Mouse (Mus musculus) forebrain, embryonic 11.5 days (tissue): Measurements from ENCODE around the gene Spp1. TPM values are rescaled to one million over a fixed set of nuclear protein-coding genes. Genes with fewer than 3 reads are reported as not detected.

Experiments
- ATAC-seq: fragments of 200-750 bp; cut with Nextera tagmentation; replicated peaks from 2 replicates; pipeline ENCODE4 v1.8.0; 2017; ENCODE audit warnings: moderate TSS enrichment; ENCODE audit not compliant: low FRiP score
- DNase-seq: peaks from one replicate; pipeline ENCODE4 v3.0.0-alpha.2; 2017; ENCODE audit warnings: low spot score
- H3K27ac ChIP-seq: fragments of 300-500 bp; sonication (generic); 2 replicates; pipeline ENCODE4 v1.5.1; 2014; ENCODE audit warnings: low read depth, low read length
- H3K27me3 ChIP-seq: fragments of 300-500 bp; sonication (generic); 2 replicates; pipeline ENCODE4 v1.6.1; 2014; ENCODE audit warnings: mild to moderate bottlenecking, low read length, mixed read lengths; ENCODE audit not compliant: control insufficient read depth, insufficient read depth
- H3K36me3 ChIP-seq: fragments of 300-500 bp; sonication (generic); 2 replicates; pipeline ENCODE4 v1.6.1; 2014; ENCODE audit warnings: mild to moderate bottlenecking, low read length, moderate library complexity, mixed read lengths; ENCODE audit not compliant: control insufficient read depth, insufficient read depth
- H3K4me1 ChIP-seq: fragments of 300-500 bp; sonication (generic); replicated peaks from 2 replicates; pipeline ENCODE4 v1.6.1; 2014; ENCODE audit warnings: low read length, mixed read lengths; ENCODE audit not compliant: control insufficient read depth, insufficient read depth
- H3K4me2 ChIP-seq: fragments of 300-500 bp; sonication (generic); 2 replicates; pipeline ENCODE4 v1.6.1; 2014; ENCODE audit warnings: low read depth, mild to moderate bottlenecking, low read length, moderate library complexity, mixed read lengths; ENCODE audit not compliant: severe bottlenecking
- H3K4me3 ChIP-seq: fragments of 300-500 bp; sonication (generic); 2 replicates; pipeline ENCODE4 v1.5.1; 2014; ENCODE audit warnings: low read depth, low read length
- H3K9ac ChIP-seq: fragments of 300-500 bp; sonication (generic); 2 replicates; pipeline ENCODE4 v1.6.1; 2014; ENCODE audit warnings: low read length
- H3K9me3 ChIP-seq: fragments of 300-500 bp; sonication (generic); 2 replicates; pipeline ENCODE4 v1.6.1; 2016; ENCODE audit warnings: low read length, mixed read lengths; ENCODE audit not compliant: control insufficient read depth
- WGBS: fragments of 180-500 bp; shearing (Covaris S2); extraction: QIAGEN DNeasy Blood & Tissue Kit; methylation state at CpG from one replicate; pipeline ENCODE4 v1.1.7; 2014; 5-methylcytosine and 5-hydroxymethylcytosine counted together
- polyA plus RNA-seq: library from polyadenylated mRNA; unstranded; fragments of >200 nt; fragmentation: Nextera tagmentation; extraction: Ambion mirVana; gene quantifications from 2 replicates; pipeline ENCODE4 v1.2.1, GENCODE M21; 2014

The Spp1 gene
- polyA plus RNA-seq, 1 experiment from 2014 or later, result 3.4 TPM

GRCm38 (mm10) chr5:104460856-104461255 is 25.9 kb downstream of the Spp1 start:
- 81% methylated on average over 6 of the region's 7 CpGs for WGBS
- ATAC-seq, result no peak
- Histone ChIP-seq H3K9me3 (no peaks in the 10 kb centered on the region; the same call in 1 of the 2 replicates), H3K4me1 (0 out of 2 replicates have a peak, but pooled peaks cover 2% of the 10 kb centered on the region), H3K4me2 (peak overlapping the region; percentile 75), H3K27ac (no peak overlapping the region), H3K9ac (no peak overlapping the region), H3K27me3 (no peaks in the 10 kb centered on the region), H3K36me3 (no peaks in the 10 kb centered on the region; the same call in 1 of the 2 replicates), H3K4me3 (no peak overlapping the region)
- DNase-seq, result no peak

- H3K9ac ChIP-seq, result no peak overlapping the region
- 95% methylated on average over 8 of the region's 8 CpGs for WGBS
- H3K36me3 ChIP-seq, result peaks cover 2% of the 10 kb centered on the region; the same call in 1 of the 2 replicates
- H3K9me3 ChIP-seq, result no peaks in the 10 kb centered on the region
- H3K4me3 ChIP-seq, result no peak overlapping the region
- H3K4me1 ChIP-seq, result 0 out of 2 replicates have a peak, but pooled peaks cover 2% of the 10 kb centered on the region
- DNase-seq (no peak), ATAC-seq (no peak)
- H3K27ac ChIP-seq, result no peak overlapping the region
- H3K27me3 ChIP-seq, result no peaks in the 10 kb centered on the region
- H3K4me2 ChIP-seq, result no peak overlapping the region
These were observed 30.4 kb downstream of the Spp1 start for GRCm38 (mm10) chr5:104465279-104465678.

DNA sequence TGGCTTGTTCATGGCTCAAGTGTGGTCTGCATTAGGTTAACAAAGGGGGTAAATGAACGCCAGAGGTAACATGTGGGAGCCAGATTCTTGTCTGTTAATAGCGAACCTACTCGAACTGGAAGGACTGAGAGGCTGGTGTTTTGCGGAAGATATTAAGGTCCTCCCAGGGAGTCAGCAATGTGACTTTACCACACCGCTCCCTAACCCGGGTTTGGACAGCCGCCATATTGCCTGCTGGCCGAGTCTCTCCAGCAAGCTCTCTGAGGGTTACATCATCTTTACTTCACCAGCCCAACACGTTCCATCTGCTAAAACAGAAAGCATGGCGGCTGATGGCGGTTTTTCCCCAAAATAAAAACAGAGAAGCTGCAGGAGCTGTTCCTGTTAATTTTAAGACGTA is 30.8 kb downstream of the Spp1 start:
- Histone ChIP-seq H3K4me3 (no peak overlapping the region), H3K36me3 (peaks cover 2% of the 10 kb centered on the region; the same call in 1 of the 2 replicates), H3K27me3 (no peaks in the 10 kb centered on the region), H3K9ac (no peak overlapping the region), H3K27ac (no peak overlapping the region), H3K4me1 (0 out of 2 replicates have a peak, but pooled peaks cover 2% of the 10 kb centered on the region), H3K9me3 (no peaks in the 10 kb centered on the region), H3K4me2 (no peak overlapping the region)
- 90% methylated on average over 12 of the region's 12 CpGs for WGBS
- no peak for ATAC-seq
- DNase-seq, result no peak

DNA sequence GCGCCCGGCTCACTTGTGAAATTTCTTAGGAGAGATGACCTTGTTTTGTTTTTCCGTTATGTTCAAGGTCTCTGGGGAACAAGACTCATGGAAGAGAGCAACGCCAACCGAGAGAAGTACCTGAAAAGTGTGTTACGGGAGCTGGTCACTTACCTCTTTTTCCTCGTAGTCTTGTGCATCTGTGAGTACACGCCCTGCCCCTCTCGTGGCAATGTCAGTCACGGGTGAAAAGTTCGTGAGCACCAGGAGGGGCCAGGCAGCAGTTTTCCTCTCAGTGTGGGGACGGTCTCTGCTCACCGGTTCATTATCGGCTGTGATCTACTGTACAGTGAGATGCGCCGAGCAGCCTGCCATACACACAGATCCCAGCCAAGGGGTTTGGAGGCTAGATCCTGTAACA is 31.9 kb downstream of the Spp1 start:
- Histone ChIP-seq H3K27ac (no peak overlapping the region), H3K36me3 (peaks cover 5% of the 10 kb centered on the region), H3K9me3 (no peaks in the 10 kb centered on the region), H3K4me1 (no peaks in the 10 kb centered on the region), H3K9ac (no peak overlapping the region), H3K4me3 (no peak overlapping the region), H3K27me3 (no peaks in the 10 kb centered on the region), H3K4me2 (no peak overlapping the region)
- DNase-seq, result no peak
- ATAC-seq, result no peak
- 97% methylated on average over 16 of the region's 16 CpGs for WGBS

DNA sequence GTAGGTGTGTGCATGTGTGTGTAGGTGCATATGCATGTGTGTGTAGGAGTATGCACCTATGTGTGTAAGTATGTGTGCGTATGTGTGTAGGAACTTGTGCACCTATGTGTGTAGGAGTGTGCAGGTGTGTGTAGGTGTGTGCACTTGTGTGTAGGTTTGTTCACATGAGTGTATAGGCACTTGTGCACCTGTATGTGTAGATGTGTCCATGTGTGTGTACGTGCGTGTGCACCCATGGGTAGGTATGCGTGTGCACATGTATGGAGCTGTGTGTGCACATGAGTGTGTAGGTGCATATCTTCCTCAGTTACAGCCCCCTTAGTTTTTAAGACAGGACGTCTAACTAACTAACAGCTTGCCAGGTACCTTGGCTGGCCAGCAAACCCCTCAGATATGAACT is 33.7 kb downstream of the Spp1 start:
- 92% methylated on average over 5 of the region's 5 CpGs for WGBS
- DNase-seq (no peak), ATAC-seq (no peak)
- no peak overlapping the region for H3K4me2 ChIP-seq
- no peaks in the 10 kb centered on the region for H3K4me1 ChIP-seq
- no peaks in the 10 kb centered on the region for H3K27me3 ChIP-seq
- H3K9me3 ChIP-seq, result no peaks in the 10 kb centered on the region
- H3K9ac ChIP-seq, result no peak overlapping the region
- peaks cover 9% of the 10 kb centered on the region for H3K36me3 ChIP-seq
- H3K27ac ChIP-seq, result no peak overlapping the region
- H3K4me3 ChIP-seq, result no peak overlapping the region

- H3K9ac ChIP-seq, result no peak overlapping the region
- H3K27me3 ChIP-seq, result no peaks in the 10 kb centered on the region
- peaks cover 9% of the 10 kb centered on the region for H3K36me3 ChIP-seq
- DNase-seq (no peak), ATAC-seq (no peak)
- H3K4me1 ChIP-seq, result no peaks in the 10 kb centered on the region
- no peak overlapping the region for H3K4me3 ChIP-seq
- no peaks in the 10 kb centered on the region for H3K9me3 ChIP-seq
- WGBS, result 92% methylated on average over 5 of the region's 5 CpGs
- H3K4me2 ChIP-seq, result no peak overlapping the region
- no peak overlapping the region for H3K27ac ChIP-seq
These were observed 36.1 kb downstream of the Spp1 start for GRCm38 (mm10) chr5:104470981-104471391.

- no peaks in the 10 kb centered on the region for H3K4me1 ChIP-seq
- H3K4me3 ChIP-seq, result no peak overlapping the region
- no peaks in the 10 kb centered on the region for H3K9me3 ChIP-seq
- no peak for ATAC-seq
- no peak for DNase-seq
- H3K27ac ChIP-seq, result no peak overlapping the region
- no peak overlapping the region for H3K4me2 ChIP-seq
- H3K9ac ChIP-seq, result no peak overlapping the region
- H3K27me3 ChIP-seq, result no peaks in the 10 kb centered on the region
- peaks cover 9% of the 10 kb centered on the region for H3K36me3 ChIP-seq
- 93% methylated on average over 8 of the region's 8 CpGs for WGBS
These were observed 37.5 kb downstream of the Spp1 start for GRCm38 (mm10) chr5:104472371-104472770.

GRCm38 (mm10) chr5:104480367-104480766 is 45.4 kb downstream of the Spp1 start:
- no peak overlapping the region for H3K27ac ChIP-seq
- H3K9ac ChIP-seq, result no peak overlapping the region
- H3K9me3 ChIP-seq, result no peaks in the 10 kb centered on the region
- DNase-seq (no peak), ATAC-seq (no peak)
- H3K4me1 ChIP-seq, result no peaks in the 10 kb centered on the region
- no peak overlapping the region for H3K4me2 ChIP-seq
- WGBS, result 93% methylated on average over 7 of the region's 7 CpGs
- H3K36me3 ChIP-seq, result peaks cover 3% of the 10 kb centered on the region; the same call in 1 of the 2 replicates
- H3K4me3 ChIP-seq, result no peak overlapping the region
- no peaks in the 10 kb centered on the region for H3K27me3 ChIP-seq

GRCm38 (mm10) chr5:104482856-104483255 is 47.9 kb downstream of the Spp1 start:
- Histone ChIP-seq H3K27ac (no peak overlapping the region), H3K4me1 (no peaks in the 10 kb centered on the region), H3K36me3 (peaks cover 3% of the 10 kb centered on the region; the same call in 1 of the 2 replicates), H3K27me3 (no peaks in the 10 kb centered on the region), H3K9me3 (no peaks in the 10 kb centered on the region), H3K4me2 (no peak overlapping the region), H3K4me3 (no peak overlapping the region), H3K9ac (no peak overlapping the region)
- DNase-seq, result no peak
- ATAC-seq, result no peak
- whole genome bisulfite sequencing, result 91% methylated on average over 8 of the region's 8 CpGs
